Comparison of ENCODE assay signal across 21 mouse cellular contexts in the genomic region with DNA sequence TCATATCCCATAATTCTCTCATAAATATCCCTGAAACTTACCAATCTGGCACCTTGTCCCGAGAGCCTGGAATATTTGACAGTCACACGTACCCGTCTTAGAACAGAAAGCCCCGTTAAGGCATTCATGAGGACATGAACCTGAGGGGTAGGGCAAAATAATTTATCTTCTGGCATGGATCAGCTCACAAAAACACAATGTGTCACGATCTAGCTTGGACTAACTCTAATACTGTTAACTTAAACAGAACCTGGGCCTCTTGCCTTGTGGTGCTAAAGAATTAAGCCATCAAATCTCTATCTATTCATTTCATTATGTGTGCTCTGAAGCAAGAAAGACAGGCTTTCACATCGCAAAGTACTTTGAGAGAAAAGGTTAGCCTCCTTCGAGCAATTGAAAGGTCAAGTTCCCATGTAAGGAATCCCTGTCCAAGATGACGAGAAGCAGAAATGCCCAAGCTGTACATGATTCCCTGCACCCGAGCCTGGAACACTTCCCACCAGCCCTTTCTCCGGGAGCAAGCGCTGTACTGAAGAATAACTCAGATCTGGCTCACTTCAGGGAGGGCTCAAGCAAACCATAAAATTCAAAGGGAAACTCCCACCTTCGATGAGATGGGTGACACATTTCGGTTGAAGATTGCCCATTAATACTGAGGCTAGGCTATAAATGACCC. TPM values are rescaled to one million over a fixed set of nuclear protein-coding genes. Genes with fewer than 3 reads are reported as not detected.
DNase-seq lines count a peak whose midpoint lies in the region; ATAC-seq lines count a peak whose summit lies in the region.
"Had no signal": no experiment of that assay in that cellular context is flagged by ENCODE, and none has a peak within 500 bp of the region (broad histone marks: within the 10 kb centered on the region; RNA-seq: fewer than 3 reads in every experiment).

No protein-coding gene starts in this region.

- peak overlapping the region; percentile 36 for H3K4me2 ChIP-seq in heart, embryonic 16.5 days (ENCODE audit: low read depth, low read length)
- H3K4me2 ChIP-seq in lung, embryonic 16.5 days (ENCODE audit: low read depth, low read length), result no peak overlapping the region
- H3K4me2 ChIP-seq in stomach, embryonic 16.5 days (ENCODE audit: low read depth, low read length), result peak overlapping the region; percentile 20; the same call in 1 of the 2 replicates
- H3K4me2 ChIP-seq: forebrain, embryonic 12.5 days; liver, embryonic 11.5 days; lung, embryonic 15.5 days had no signal

- no peak overlapping the region for H3K27ac ChIP-seq in heart, embryonic 16.5 days (ENCODE audit: low read length)
- H3K27ac ChIP-seq in lung, embryonic 16.5 days (ENCODE audit: low read length), result no peak overlapping the region
- peak overlapping the region; percentile 70 for H3K27ac ChIP-seq in stomach, embryonic 16.5 days (ENCODE audit: low read length)
- H3K27ac ChIP-seq: forebrain, embryonic 12.5 days; lung, embryonic 15.5 days had no signal

- peaks cover 17% of the 10 kb centered on the region for H3K4me1 ChIP-seq in heart, embryonic 16.5 days (ENCODE audit: control insufficient read depth, insufficient read depth, low read length)
- peaks cover 6% of the 10 kb centered on the region for H3K4me1 ChIP-seq in lung, embryonic 16.5 days (replicated peaks; ENCODE audit: control insufficient read depth, insufficient read depth, low read length)
- peaks cover 4% of the 10 kb centered on the region for H3K4me1 ChIP-seq in stomach, embryonic 16.5 days (ENCODE audit: control insufficient read depth, insufficient read depth, low read length)
- H3K4me1 ChIP-seq: forebrain, embryonic 12.5 days had no signal

- no peaks in the 10 kb centered on the region for H3K9me3 ChIP-seq in heart, embryonic 16.5 days (replicated peaks; ENCODE audit: control insufficient read depth, low read length)
- H3K9me3 ChIP-seq in lung, embryonic 16.5 days (ENCODE audit: control insufficient read depth, low read length), result no peaks in the 10 kb centered on the region
- H3K9me3 ChIP-seq in stomach, embryonic 16.5 days (replicated peaks; ENCODE audit: control insufficient read depth, low read length), result no peaks in the 10 kb centered on the region
- H3K9me3 ChIP-seq: forebrain, embryonic 12.5 days; G1E; lung, embryonic 15.5 days had no signal

- peak; percentile 45 for DNase-seq in embryo, embryonic 10 days (ENCODE audit: low spot score)
- no peak for DNase-seq in embryo, embryonic 9.5 days (ENCODE audit: extremely low spot score)
- DNase-seq in heart, adult 9 months (ENCODE audit: low spot score in 2 of 2), result no peak
- no peak for DNase-seq in lung, postnatal 14 days
- DNase-seq in retina, embryonic 14.5 days (ENCODE audit: low spot score), result no peak
- DNase-seq: cerebellum, adult 8-10 months; gastrocnemius, postnatal 25 days; kidney, postnatal 4 days; layer of hippocampus, postnatal 36 days; left cerebral cortex, postnatal 4 days; right cerebral cortex, adult 18-20 months had no signal

- no peaks in the 10 kb centered on the region for H3K36me3 ChIP-seq in heart, embryonic 16.5 days (ENCODE audit: control insufficient read depth, insufficient read depth)
- no peaks in the 10 kb centered on the region for H3K36me3 ChIP-seq in lung, embryonic 16.5 days (ENCODE audit: control insufficient read depth, insufficient read depth, low read length)
- no peaks in the 10 kb centered on the region for H3K36me3 ChIP-seq in stomach, embryonic 16.5 days (ENCODE audit: control insufficient read depth, insufficient read depth, low read length)
- H3K36me3 ChIP-seq: forebrain, embryonic 12.5 days; G1E; lung, embryonic 15.5 days had no signal

- no peak overlapping the region for H3K4me3 ChIP-seq in heart, embryonic 16.5 days (ENCODE audit: low read length)
- H3K4me3 ChIP-seq in lung, embryonic 16.5 days (ENCODE audit: low read length), result no peak overlapping the region
- H3K4me3 ChIP-seq in stomach, embryonic 16.5 days (replicated peaks; ENCODE audit: low read length), result no peak overlapping the region
- H3K4me3 ChIP-seq: forebrain, embryonic 12.5 days; lung, embryonic 15.5 days had no signal

- WGBS in heart, embryonic 16.5 days, result 48% methylated on average over 13 of the region's 13 CpGs
- 45% methylated on average over 13 of the region's 13 CpGs for WGBS in lung, embryonic 16.5 days
- WGBS in stomach, embryonic 16.5 days, result 41% methylated on average over 13 of the region's 13 CpGs

- no peak overlapping the region for H3K9ac ChIP-seq in heart, embryonic 16.5 days (ENCODE audit: low read length)
- no peak overlapping the region for H3K9ac ChIP-seq in lung, embryonic 16.5 days (ENCODE audit: low read length)
- H3K9ac ChIP-seq in stomach, embryonic 16.5 days (ENCODE audit: low read length), result no peak overlapping the region
- H3K9ac ChIP-seq: forebrain, embryonic 12.5 days; lung, embryonic 15.5 days had no signal

- no peaks in the 10 kb centered on the region for H3K27me3 ChIP-seq in heart, embryonic 16.5 days (ENCODE audit: control insufficient read depth, insufficient read depth, low read length)
- no peaks in the 10 kb centered on the region for H3K27me3 ChIP-seq in lung, embryonic 16.5 days (ENCODE audit: control insufficient read depth, insufficient read depth, low read depth, low read length)
- no peaks in the 10 kb centered on the region for H3K27me3 ChIP-seq in stomach, embryonic 16.5 days (ENCODE audit: control insufficient read depth, insufficient read depth, low read length)
- H3K27me3 ChIP-seq: forebrain, embryonic 12.5 days; lung, embryonic 15.5 days had no signal

- no peak for ATAC-seq in heart, embryonic 16.5 days (replicated peaks; ENCODE audit: extremely low read depth, insufficient read depth, low FRiP score)
- peak; percentile 52; the same call in 1 of the 2 replicates for ATAC-seq in lung, embryonic 16.5 days (ENCODE audit: low read depth)
- ATAC-seq in stomach, embryonic 16.5 days (ENCODE audit: insufficient read depth, low FRiP score), result peak; percentile 84; the same call in 1 of the 2 replicates
- ATAC-seq: CD4-positive, CD25-positive, alpha-beta regulatory T cell, adult 4 months; inflammation-experienced regulatory T-cells, adult 6 months; midbrain, embryonic 16.5 days had no signal

RNA-seq across cellular contexts. Expression of gene Otogl, which starts 10.6 kb away (rescaled TPM):
- 0.10 and 0.12 TPM in 2 replicates for polyA plus RNA-seq in heart, embryonic 16.5 days (2015; fragmentation: Nextera tagmentation; extraction: Ambion mirVana)
- polyA plus RNA-seq in lung, embryonic 16.5 days (2015; fragmentation: Nextera tagmentation; extraction: Ambion mirVana), result 0.06 and 0.21 TPM in 2 replicates
- 0.04 and 0.18 TPM in 2 replicates for polyA plus RNA-seq in stomach, embryonic 16.5 days (2015; fragmentation: Nextera tagmentation; extraction: Ambion mirVana)
- polyA plus RNA-seq: CD4-positive, CD25-positive, alpha-beta regulatory T cell, adult 4 months; forebrain, embryonic 12.5 days; G1E; inflammation-experienced regulatory T-cells, adult 6 months had no signal
